Mouse (Mus musculus) lung, embryonic 15.5 days (tissue): ENCODE results near the gene Rtn1. TPM values are rescaled to one million over a fixed set of nuclear protein-coding genes. Genes with fewer than 3 reads are reported as not detected.

Experiments
- polyA plus RNA-seq: library from polyadenylated mRNA; unstranded; fragments of >200 nt; fragmentation: Nextera tagmentation; extraction: Ambion mirVana; gene quantifications from 2 replicates; pipeline ENCODE4 v1.2.1, GENCODE M21; 2015

The Rtn1 gene
- polyA plus RNA-seq, 1 experiment from 2014 or later: 16.5 TPM

Other genes starting within 250 kb of the Rtn1 start
- gene Ccdc175, start 224.0 kb downstream of the Rtn1 start, polyA plus RNA-seq: not detected in 2 replicates
- gene Lrrc9, start 32.8 kb upstream of the Rtn1 start, polyA plus RNA-seq: 0.25 and 0.54 TPM in 2 replicates
- gene Pcnx4, start 127.3 kb upstream of the Rtn1 start, polyA plus RNA-seq: 10.8 and 11.2 TPM in 2 replicates
- not detected in 2 replicates for gene Gm4756, start 240.6 kb upstream of the Rtn1 start, polyA plus RNA-seq